Mouse (Mus musculus) hindbrain, postnatal 0 days (tissue): Measurements from ENCODE around the gene Arhgap31. TPM values are rescaled to one million over a fixed set of nuclear protein-coding genes. Genes with fewer than 3 reads are reported as not detected.

Experiments used
- ATAC-seq: fragments of 200-750 bp; cut with Nextera tagmentation; 2 replicates; pipeline ENCODE4 v1.8.0; 2017; ENCODE audit warnings: mild to moderate bottlenecking, moderate TSS enrichment, moderate library complexity
- DNase-seq: peaks from one replicate; pipeline ENCODE4 v3.0.0-alpha.2; 2015; ENCODE audit warnings: low spot score
- H3K27ac ChIP-seq: fragments of 300-500 bp; sonication (generic); 2 replicates; pipeline ENCODE4 v1.5.1; 2014; ENCODE audit warnings: mild to moderate bottlenecking
- H3K27me3 ChIP-seq: fragments of 300-500 bp; sonication (generic); 2 replicates; pipeline ENCODE4 v1.6.1; 2014; ENCODE audit warnings: low read length, mixed read lengths; ENCODE audit not compliant: insufficient read depth
- H3K36me3 ChIP-seq: fragments of 300-500 bp; sonication (generic); 2 replicates; pipeline ENCODE4 v1.6.1; 2014; ENCODE audit warnings: low read length, mixed read lengths; ENCODE audit not compliant: insufficient read depth
- H3K4me1 ChIP-seq: fragments of 300-500 bp; sonication (generic); 2 replicates; pipeline ENCODE4 v1.6.1; 2014; ENCODE audit warnings: antibody characterized with exemption, low read length, mixed read lengths; ENCODE audit not compliant: insufficient read depth
- H3K4me2 ChIP-seq: fragments of 300-500 bp; sonication (generic); 2 replicates; pipeline ENCODE4 v1.6.1; 2014; ENCODE audit warnings: low read depth, mild to moderate bottlenecking, low read length, moderate library complexity, mixed read lengths
- H3K4me3 ChIP-seq: fragments of 300-500 bp; sonication (generic); 2 replicates; pipeline ENCODE4 v1.5.1; 2014; ENCODE audit warnings: low read length
- H3K9ac ChIP-seq: fragments of 300-500 bp; sonication (generic); replicated peaks from 2 replicates; pipeline ENCODE4 v1.6.1; 2014; ENCODE audit warnings: mild to moderate bottlenecking, low read length, moderate library complexity, mixed read lengths
- H3K9me3 ChIP-seq: fragments of 300-500 bp; sonication (generic); 2 replicates; pipeline ENCODE4 v1.6.1; 2016; ENCODE audit warnings: low read length, mixed read lengths
- CTCF ChIP-seq: IDR thresholded peaks from 2 replicates; pipeline ENCODE4 v1.5.1; 2016; ENCODE audit warnings: antibody characterized with exemption, control low read depth, low read depth
- WGBS: fragments of 180-500 bp; shearing (Covaris S2); extraction: QIAGEN DNeasy Blood & Tissue Kit; methylation state at CpG from one replicate; pipeline ENCODE4 v1.1.7; 2014; 5-methylcytosine and 5-hydroxymethylcytosine counted together
- polyA plus RNA-seq: library from polyadenylated mRNA; unstranded; fragments of >200 nt; fragmentation: Nextera tagmentation; extraction: Ambion mirVana; gene quantifications from 2 replicates; pipeline ENCODE4 v1.2.1, GENCODE M21; 2015
- total RNA-seq: library from RNA; depleted of rRNA; stranded (reverse); fragments of >200 nt; gene quantifications from 2 replicates; pipeline ENCODE4 v1.2.3, GENCODE M21; 2014

Gene Arhgap31
- total and polyA plus RNA-seq, 2 experiments from 2014 or later: 4.6 to 12.7 TPM

DNA sequence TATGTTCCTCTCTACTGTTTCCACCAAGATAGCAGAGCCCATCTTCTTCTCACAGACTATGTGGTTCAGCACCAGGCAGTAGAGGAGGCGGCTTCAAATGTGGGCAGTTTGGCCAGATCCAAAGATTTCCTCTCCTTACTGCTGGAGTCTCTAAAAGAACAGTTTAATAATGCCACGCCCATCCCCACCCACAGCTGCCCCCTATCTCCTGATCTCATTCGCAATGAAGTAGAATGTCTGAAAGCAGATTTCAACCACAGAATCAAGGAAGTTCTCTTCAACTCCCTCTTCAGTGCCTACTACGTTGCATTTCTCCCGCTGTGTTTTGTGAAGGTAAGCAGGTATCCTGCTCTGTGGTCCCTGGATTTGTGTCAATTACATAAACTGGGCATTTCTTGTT, 127.9 kb downstream of the Arhgap31 start:
- Histone ChIP-seq H3K9me3 (no peaks in the 10 kb centered on the region), H3K9ac (no peak overlapping the region), H3K4me1 (no peaks in the 10 kb centered on the region), H3K27me3 (no peaks in the 10 kb centered on the region), H3K27ac (no peak overlapping the region), H3K4me2 (no peak overlapping the region), H3K4me3 (no peak overlapping the region), H3K36me3 (peaks cover 47% of the 10 kb centered on the region)
- DNase-seq (no peak), ATAC-seq (no peak)
- TF ChIP-seq CTCF: no peak
- 93% methylated on average over 5 of the region's 5 CpGs for WGBS

DNA sequence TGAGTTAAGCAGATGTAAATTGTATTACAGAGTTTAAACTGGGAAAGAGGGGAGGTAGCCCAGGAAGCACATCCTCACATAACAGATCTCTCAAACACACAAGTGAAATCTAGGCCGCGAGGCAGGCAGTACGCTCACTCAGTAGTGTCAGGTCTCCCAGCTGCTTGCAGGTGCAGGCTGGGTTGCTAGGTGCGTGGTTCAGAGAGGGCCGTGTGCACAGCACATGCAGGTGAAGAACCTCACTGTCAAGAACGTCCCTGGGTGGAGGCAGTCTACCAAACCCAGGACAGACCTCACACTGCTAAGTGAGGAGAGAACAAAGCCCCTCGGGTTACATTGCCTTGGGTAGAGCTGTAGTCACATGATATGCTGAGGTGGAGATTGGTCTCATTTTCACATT, 128.3 kb downstream of the Arhgap31 start:
- H3K27me3 ChIP-seq: no peaks in the 10 kb centered on the region
- H3K36me3 ChIP-seq: peaks cover 47% of the 10 kb centered on the region
- TF ChIP-seq CTCF: no peak
- no peak overlapping the region for H3K4me2 ChIP-seq
- no peak overlapping the region for H3K9ac ChIP-seq
- no peaks in the 10 kb centered on the region for H3K4me1 ChIP-seq
- DNase-seq (no peak), ATAC-seq (no peak)
- H3K9me3 ChIP-seq: no peaks in the 10 kb centered on the region
- H3K27ac ChIP-seq: no peak overlapping the region
- no peak overlapping the region for H3K4me3 ChIP-seq
- WGBS: 88% methylated on average over 7 of the region's 7 CpGs

DNA sequence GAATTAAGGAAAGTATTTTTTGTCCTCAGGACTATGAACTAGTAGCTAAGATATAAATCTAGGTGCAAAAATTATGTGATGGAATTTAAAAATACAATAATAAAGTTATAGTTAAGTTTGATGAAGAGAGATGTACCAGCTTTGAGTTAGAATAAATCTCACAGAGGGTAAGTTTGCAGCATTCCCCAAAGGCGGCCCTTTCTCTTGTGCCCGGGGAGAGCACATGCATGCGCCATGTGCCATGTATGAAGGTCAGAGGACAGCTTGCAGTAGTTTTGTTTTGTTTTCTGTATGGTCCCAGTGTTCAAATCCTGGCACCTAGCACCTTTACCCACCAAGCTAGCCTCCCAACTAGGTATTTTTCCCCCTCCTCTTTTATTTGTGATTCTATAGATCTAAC, 141.6 kb downstream of the Arhgap31 start:
- Histone ChIP-seq H3K4me1 (no peaks in the 10 kb centered on the region), H3K9ac (no peak overlapping the region), H3K9me3 (no peaks in the 10 kb centered on the region), H3K4me3 (no peak overlapping the region), H3K36me3 (peaks cover 16% of the 10 kb centered on the region; the same call in 1 of the 2 replicates), H3K4me2 (no peak overlapping the region), H3K27me3 (no peaks in the 10 kb centered on the region), H3K27ac (no peak overlapping the region)
- WGBS: 97% methylated on average over 3 of the region's 3 CpGs
- TF ChIP-seq CTCF: no peak
- DNase-seq: no peak
- no peak for ATAC-seq

DNA sequence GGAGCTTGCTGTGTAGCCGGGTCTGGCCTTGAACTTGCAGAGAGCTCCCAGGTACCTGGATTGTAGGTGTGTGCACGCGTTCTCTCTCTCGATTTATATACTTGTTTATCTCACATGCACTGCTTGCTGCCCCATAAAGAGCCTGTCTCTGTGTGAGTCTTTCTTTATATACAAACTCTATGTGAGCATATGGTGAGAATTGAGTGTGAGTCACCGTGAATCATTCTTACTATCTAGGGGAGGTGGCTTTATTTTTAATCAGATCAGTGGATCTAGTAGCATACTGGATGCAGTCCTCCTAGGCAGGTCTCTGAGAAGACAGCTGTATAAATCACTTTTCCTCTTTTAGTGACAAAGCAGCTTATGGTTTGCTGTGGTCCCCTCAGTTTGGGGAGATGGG, 144.9 kb downstream of the Arhgap31 start:
- Histone ChIP-seq H3K27ac (no peak overlapping the region), H3K27me3 (no peaks in the 10 kb centered on the region), H3K4me2 (no peak overlapping the region), H3K4me3 (no peak overlapping the region), H3K4me1 (0 out of 2 replicates have a peak, but pooled peaks cover 4% of the 10 kb centered on the region), H3K36me3 (peaks cover 5% of the 10 kb centered on the region; the same call in 1 of the 2 replicates), H3K9ac (no peak overlapping the region), H3K9me3 (no peaks in the 10 kb centered on the region)
- TF ChIP-seq CTCF: no peak
- DNase-seq (no peak), ATAC-seq (no peak)
- WGBS: 97% methylated on average over 5 of the region's 5 CpGs

DNA sequence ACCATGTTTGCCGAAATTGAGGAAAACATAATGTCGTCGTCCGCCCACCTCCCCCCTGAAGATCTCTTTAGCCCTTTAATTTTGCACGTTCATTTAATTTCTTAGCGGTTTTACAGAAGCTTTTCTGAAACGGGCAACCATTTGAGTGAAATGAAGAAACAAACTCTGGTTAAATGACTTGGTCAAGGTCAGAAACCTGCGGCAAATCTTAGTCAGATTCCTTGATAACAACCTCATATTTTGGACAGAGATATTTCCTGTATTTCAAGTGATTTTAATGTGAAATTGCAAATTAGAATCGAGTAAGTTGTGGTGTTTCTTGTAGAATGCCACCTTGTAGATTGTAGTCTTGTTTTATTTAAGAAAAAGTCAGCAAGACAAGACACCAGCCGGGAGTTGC, 149.6 kb downstream of the Arhgap31 start:
- Histone ChIP-seq H3K27ac (no peak overlapping the region), H3K27me3 (no peaks in the 10 kb centered on the region), H3K4me3 (peak overlapping the region; percentile 98), H3K9me3 (no peaks in the 10 kb centered on the region), H3K4me2 (peak overlapping the region; percentile 86), H3K36me3 (no peaks in the 10 kb centered on the region; the same call in 1 of the 2 replicates), H3K4me1 (0 out of 2 replicates have a peak, but pooled peaks cover 4% of the 10 kb centered on the region), H3K9ac (peak overlapping the region; percentile 90)
- no peak for TF ChIP-seq CTCF
- ATAC-seq: no peak
- 38% methylated on average over 10 of the region's 10 CpGs for WGBS
- no peak for DNase-seq

DNA sequence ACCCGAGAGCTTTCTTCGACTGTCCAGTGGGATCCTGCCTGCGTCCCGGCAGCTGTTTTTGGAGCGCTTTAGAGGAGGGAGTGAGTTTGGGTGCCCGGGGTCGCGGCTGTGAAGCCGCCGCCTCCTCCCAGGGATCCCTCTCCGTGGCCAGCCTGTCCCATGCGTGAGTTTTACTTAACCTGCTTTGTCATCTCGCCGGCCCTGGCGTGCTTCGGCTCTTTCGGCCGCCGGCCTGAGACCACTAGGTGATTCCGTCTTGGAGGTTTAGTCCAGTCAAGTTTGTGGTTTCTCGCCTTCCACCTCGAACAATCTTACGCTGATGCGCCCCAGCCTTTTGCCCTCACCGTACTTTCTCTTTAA, 150.1 kb downstream of the Arhgap31 start:
- under 1% methylated on average over 25 of the region's 25 CpGs for WGBS
- no peak; the same call in 1 of the 2 replicates for ATAC-seq

DNA sequence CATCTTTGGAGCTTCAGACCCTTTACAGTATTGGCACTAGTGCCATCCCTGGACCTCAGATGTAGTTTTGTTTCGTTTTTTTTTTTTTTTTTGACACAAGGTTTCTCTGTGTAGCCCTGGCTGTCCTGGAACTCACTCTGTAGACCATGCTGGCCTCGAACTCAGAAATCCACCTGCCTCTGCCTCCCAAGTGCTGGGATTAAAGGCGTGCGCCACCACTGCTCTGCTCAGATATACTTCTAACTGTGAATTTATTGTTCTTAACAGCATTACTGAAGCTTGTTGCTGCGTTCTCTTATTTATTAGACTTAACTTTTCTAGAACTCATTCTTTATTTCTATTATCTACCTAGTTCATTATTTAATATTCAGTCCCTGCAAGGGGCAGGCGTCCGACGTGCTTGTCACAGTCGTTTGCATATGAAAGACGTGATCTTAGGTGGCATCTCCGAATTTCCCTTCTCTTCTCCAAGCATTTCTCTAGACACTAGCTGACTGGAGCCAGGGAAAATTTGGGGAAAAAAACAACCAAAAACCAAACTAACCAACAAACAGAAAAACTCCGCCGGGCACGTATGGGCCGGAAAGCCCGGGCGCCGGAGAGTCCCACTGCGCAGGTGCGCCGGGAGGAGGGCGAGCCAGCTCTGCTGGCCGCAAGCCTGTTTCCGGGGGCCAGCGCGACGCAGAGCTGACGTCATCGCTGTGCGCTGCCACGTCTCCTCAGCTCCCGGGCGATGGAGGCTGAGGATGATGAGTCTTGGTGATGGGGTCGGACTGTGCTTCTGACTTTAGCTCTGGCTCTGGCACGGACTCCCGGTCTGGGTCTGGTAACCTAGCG, 150.7 kb downstream of the Arhgap31 start:
- no peaks in the 10 kb centered on the region for H3K27me3 ChIP-seq
- H3K36me3 ChIP-seq: no peaks in the 10 kb centered on the region; the same call in 1 of the 2 replicates
- peak overlapping the region; percentile 98 for H3K4me3 ChIP-seq
- WGBS: 7% methylated on average over 36 of the region's 37 CpGs
- H3K27ac ChIP-seq: peak overlapping the region; percentile 85
- peak overlapping the region; percentile 86 for H3K4me2 ChIP-seq
- 0 out of 2 replicates have a peak, but pooled peaks cover 4% of the 10 kb centered on the region for H3K4me1 ChIP-seq
- no peak for TF ChIP-seq CTCF
- H3K9ac ChIP-seq: peak overlapping the region; percentile 90
- no peaks in the 10 kb centered on the region for H3K9me3 ChIP-seq
- peak; percentile 96 for ATAC-seq
- peak; percentile 98 for DNase-seq

More for the DNA sequence above, 150.1 kb downstream of the Arhgap31 start:
- no peak for TF ChIP-seq CTCF
- Histone ChIP-seq H3K4me1 (0 out of 2 replicates have a peak, but pooled peaks cover 4% of the 10 kb centered on the region), H3K27ac (peak overlapping the region; percentile 85), H3K36me3 (no peaks in the 10 kb centered on the region; the same call in 1 of the 2 replicates), H3K4me2 (peak overlapping the region; percentile 86), H3K9me3 (no peaks in the 10 kb centered on the region), H3K4me3 (peak overlapping the region; percentile 98), H3K9ac (peak overlapping the region; percentile 90), H3K27me3 (no peaks in the 10 kb centered on the region)
- DNase-seq: peak; percentile 17
